Mouse (Mus musculus) hindbrain, postnatal 0 days (tissue): ENCODE measurements at regions not wholly inside any gene's neighbourhood (a gene's known extent, or its start where the extent isn't known, plus 50 kb on each side); places are given as distances from the start of the nearest gene placed in this dataset.

Source experiments
- ATAC-seq: fragments of 200-750 bp; cut with Nextera tagmentation; 2 replicates; pipeline ENCODE4 v1.8.0; 2017; ENCODE audit warnings: mild to moderate bottlenecking, moderate TSS enrichment, moderate library complexity
- DNase-seq: peaks from one replicate; pipeline ENCODE4 v3.0.0-alpha.2; 2015; ENCODE audit warnings: low spot score
- H3K27ac ChIP-seq: fragments of 300-500 bp; sonication (generic); 2 replicates; pipeline ENCODE4 v1.5.1; 2014; ENCODE audit warnings: mild to moderate bottlenecking
- H3K27me3 ChIP-seq: fragments of 300-500 bp; sonication (generic); 2 replicates; pipeline ENCODE4 v1.6.1; 2014; ENCODE audit warnings: low read length, mixed read lengths; ENCODE audit not compliant: insufficient read depth
- H3K36me3 ChIP-seq: fragments of 300-500 bp; sonication (generic); 2 replicates; pipeline ENCODE4 v1.6.1; 2014; ENCODE audit warnings: low read length, mixed read lengths; ENCODE audit not compliant: insufficient read depth
- H3K4me1 ChIP-seq: fragments of 300-500 bp; sonication (generic); 2 replicates; pipeline ENCODE4 v1.6.1; 2014; ENCODE audit warnings: antibody characterized with exemption, low read length, mixed read lengths; ENCODE audit not compliant: insufficient read depth
- H3K4me2 ChIP-seq: fragments of 300-500 bp; sonication (generic); 2 replicates; pipeline ENCODE4 v1.6.1; 2014; ENCODE audit warnings: low read depth, mild to moderate bottlenecking, low read length, moderate library complexity, mixed read lengths
- H3K4me3 ChIP-seq: fragments of 300-500 bp; sonication (generic); 2 replicates; pipeline ENCODE4 v1.5.1; 2014; ENCODE audit warnings: low read length
- H3K9ac ChIP-seq: fragments of 300-500 bp; sonication (generic); replicated peaks from 2 replicates; pipeline ENCODE4 v1.6.1; 2014; ENCODE audit warnings: mild to moderate bottlenecking, low read length, moderate library complexity, mixed read lengths
- H3K9me3 ChIP-seq: fragments of 300-500 bp; sonication (generic); 2 replicates; pipeline ENCODE4 v1.6.1; 2016; ENCODE audit warnings: low read length, mixed read lengths
- CTCF ChIP-seq: IDR thresholded peaks from 2 replicates; pipeline ENCODE4 v1.5.1; 2016; ENCODE audit warnings: antibody characterized with exemption, control low read depth, low read depth
- WGBS: fragments of 180-500 bp; shearing (Covaris S2); extraction: QIAGEN DNeasy Blood & Tissue Kit; methylation state at CpG from one replicate; pipeline ENCODE4 v1.1.7; 2014; 5-methylcytosine and 5-hydroxymethylcytosine counted together

- DNase-seq (no peak), ATAC-seq (no peak)
- 29% methylated on average over 3 of the region's 3 CpGs for WGBS
- Histone ChIP-seq H3K27me3 (no peaks in the 10 kb centered on the region), H3K4me2 (no peak overlapping the region), H3K4me3 (no peak overlapping the region), H3K27ac (no peak overlapping the region), H3K9ac (no peak overlapping the region), H3K9me3 (no peaks in the 10 kb centered on the region), H3K36me3 (no peaks in the 10 kb centered on the region), H3K4me1 (no peaks in the 10 kb centered on the region)
- TF ChIP-seq CTCF: no peak
These were observed 416.6 kb upstream of the Pom121l12 start for GRCm38 (mm10) chr11:14182466-14182865.

GRCm38 (mm10) chr11:14183258-14183968, 415.7 kb upstream of the Pom121l12 start:
- no peak for ATAC-seq
- no peaks in the 10 kb centered on the region for H3K9me3 ChIP-seq
- H3K4me2 ChIP-seq: no peak overlapping the region

GRCm38 (mm10) chr11:14195081-14195480, 404.0 kb upstream of the Pom121l12 start:
- no peak overlapping the region for H3K4me2 ChIP-seq
- no peaks in the 10 kb centered on the region for H3K27me3 ChIP-seq
- no peak overlapping the region for H3K9ac ChIP-seq
- H3K9me3 ChIP-seq: no peaks in the 10 kb centered on the region
- DNase-seq: no peak
- no peak for ATAC-seq
- WGBS: 78% methylated on average over 2 of the region's 2 CpGs
- H3K27ac ChIP-seq: no peak overlapping the region
- no peak for TF ChIP-seq CTCF
- no peak overlapping the region for H3K4me3 ChIP-seq
- no peaks in the 10 kb centered on the region for H3K4me1 ChIP-seq
- no peaks in the 10 kb centered on the region for H3K36me3 ChIP-seq

More at GRCm38 (mm10) chr11:14183258-14183968, 415.7 kb upstream of the Pom121l12 start:
- H3K4me1 ChIP-seq: no peaks in the 10 kb centered on the region
- WGBS: 58% methylated on average over 1 of the region's 1 CpGs
- no peak overlapping the region for H3K9ac ChIP-seq
- no peak overlapping the region for H3K4me3 ChIP-seq
- no peak for TF ChIP-seq CTCF
- no peak for DNase-seq
- no peak overlapping the region for H3K27ac ChIP-seq
- no peaks in the 10 kb centered on the region for H3K27me3 ChIP-seq
- no peaks in the 10 kb centered on the region for H3K36me3 ChIP-seq
